Mouse (Mus musculus): ENCODE measurements around the gene Smim14. TPM values are rescaled to one million over a fixed set of nuclear protein-coding genes. Genes with fewer than 3 reads are reported as not detected.
A peak's percentile ranks its signal among the peaks of the same experiment; 100 is the strongest.
"Not testable (repeated sequence)": the region's sequence is repeated elsewhere in the genome, so short reads cannot be mapped to it uniquely, and the experiment has no call there.

Gene Smim14
- polyA plus RNA-seq, 1 experiment from 2014 or later: 57.8 TPM

DNA sequence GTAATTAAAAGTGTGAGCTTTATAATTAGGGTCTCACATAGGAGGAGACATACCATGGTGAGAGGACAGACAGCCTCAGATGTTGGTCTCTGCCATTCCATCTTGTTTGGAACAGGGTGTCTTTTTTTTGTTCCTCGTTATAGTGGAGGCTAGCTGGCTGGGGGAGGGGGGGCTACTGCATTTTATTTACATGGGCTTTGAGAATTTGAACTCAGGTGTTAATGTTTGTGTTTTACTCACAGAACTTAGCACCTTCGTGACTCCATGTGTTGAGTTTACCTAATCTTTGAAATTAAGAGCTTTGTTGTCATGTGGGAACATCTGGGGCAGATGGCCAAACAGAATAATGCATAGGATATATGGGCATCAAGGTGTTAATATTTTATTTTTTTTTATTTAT, 7.6 kb upstream of the Smim14 start:
- Histone ChIP-seq H3K27me3 (ENCODE audit: control insufficient read depth, insufficient read depth, low read depth, low read length) (no peaks in the 10 kb centered on the region), H3K4me3 (ENCODE audit: low read depth, low read length) (no peak overlapping the region), H3K4me1 (ENCODE audit: control insufficient read depth, low read depth, low read length) (peaks cover 8% of the 10 kb centered on the region), H3K9me3 (replicated peaks; ENCODE audit: control insufficient read depth, low read length) (no peaks in the 10 kb centered on the region), H3K9ac (ENCODE audit: low read depth, low read length) (no peak overlapping the region), H3K4me2 (ENCODE audit: low read depth, low read length) (no peak overlapping the region), H3K27ac (ENCODE audit: low read length) (no peak overlapping the region), H3K36me3 (ENCODE audit: control insufficient read depth, insufficient read depth) (peaks cover 3% of the 10 kb centered on the region; the same call in 1 of the 2 replicates)
- 85% methylated on average over 2 of the region's 2 CpGs for whole genome bisulfite sequencing (ENCODE audit: insufficient replicate concordance)
- ATAC-seq (ENCODE audit: low read depth): no peak

GRCm38 (mm10) chr5:65543491-65543890, 6.5 kb upstream of the Smim14 start:
- H3K4me2 ChIP-seq (ENCODE audit: low read depth, low read length): no peak overlapping the region
- no peak for ATAC-seq (ENCODE audit: low read depth)
- 41% methylated on average over 1 of the region's 1 CpGs for WGBS (ENCODE audit: insufficient replicate concordance)
- peaks cover 14% of the 10 kb centered on the region for H3K4me1 ChIP-seq (ENCODE audit: control insufficient read depth, low read depth, low read length)
- H3K4me3 ChIP-seq (ENCODE audit: low read depth, low read length): no peak overlapping the region
- no peak overlapping the region for H3K9ac ChIP-seq (ENCODE audit: low read depth, low read length)
- no peaks in the 10 kb centered on the region for H3K36me3 ChIP-seq (ENCODE audit: control insufficient read depth, insufficient read depth)
- H3K9me3 ChIP-seq (replicated peaks; ENCODE audit: control insufficient read depth, low read length): no peaks in the 10 kb centered on the region
- H3K27ac ChIP-seq (ENCODE audit: low read length): no peak overlapping the region
- H3K27me3 ChIP-seq (ENCODE audit: control insufficient read depth, insufficient read depth, low read depth, low read length): no peaks in the 10 kb centered on the region

GRCm38 (mm10) chr5:65541889-65542288, 4.9 kb upstream of the Smim14 start:
- Histone ChIP-seq H3K9ac (ENCODE audit: low read depth, low read length) (no peak overlapping the region), H3K36me3 (ENCODE audit: control insufficient read depth, insufficient read depth) (no peaks in the 10 kb centered on the region), H3K4me1 (ENCODE audit: control insufficient read depth, low read depth, low read length) (peaks cover 14% of the 10 kb centered on the region), H3K4me3 (ENCODE audit: low read depth, low read length) (no peak overlapping the region), H3K9me3 (replicated peaks; ENCODE audit: control insufficient read depth, low read length) (no peaks in the 10 kb centered on the region), H3K27me3 (ENCODE audit: control insufficient read depth, insufficient read depth, low read depth, low read length) (no peaks in the 10 kb centered on the region), H3K27ac (ENCODE audit: low read length) (no peak overlapping the region), H3K4me2 (ENCODE audit: low read depth, low read length) (no peak overlapping the region)
- WGBS (ENCODE audit: insufficient replicate concordance): 84% methylated on average over 3 of the region's 3 CpGs
- no peak for ATAC-seq (ENCODE audit: low read depth)

- H3K4me3 ChIP-seq (ENCODE audit: low read depth, low read length): no peak overlapping the region
- H3K9ac ChIP-seq (ENCODE audit: low read depth, low read length): no peak overlapping the region
- 74% methylated on average over 3 of the region's 3 CpGs for WGBS (ENCODE audit: insufficient replicate concordance)
- H3K4me1 ChIP-seq (ENCODE audit: control insufficient read depth, low read depth, low read length): peaks cover 16% of the 10 kb centered on the region
- no peaks in the 10 kb centered on the region for H3K27me3 ChIP-seq (ENCODE audit: control insufficient read depth, insufficient read depth, low read depth, low read length)
- no peak for ATAC-seq (ENCODE audit: low read depth)
- no peaks in the 10 kb centered on the region for H3K9me3 ChIP-seq (replicated peaks; ENCODE audit: control insufficient read depth, low read length)
- H3K27ac ChIP-seq (ENCODE audit: low read length): no peak overlapping the region
- no peak overlapping the region for H3K4me2 ChIP-seq (ENCODE audit: low read depth, low read length)
- no peaks in the 10 kb centered on the region for H3K36me3 ChIP-seq (ENCODE audit: control insufficient read depth, insufficient read depth)
Observed at GRCm38 (mm10) chr5:65539786-65540185, 2.8 kb upstream of the Smim14 start.

DNA sequence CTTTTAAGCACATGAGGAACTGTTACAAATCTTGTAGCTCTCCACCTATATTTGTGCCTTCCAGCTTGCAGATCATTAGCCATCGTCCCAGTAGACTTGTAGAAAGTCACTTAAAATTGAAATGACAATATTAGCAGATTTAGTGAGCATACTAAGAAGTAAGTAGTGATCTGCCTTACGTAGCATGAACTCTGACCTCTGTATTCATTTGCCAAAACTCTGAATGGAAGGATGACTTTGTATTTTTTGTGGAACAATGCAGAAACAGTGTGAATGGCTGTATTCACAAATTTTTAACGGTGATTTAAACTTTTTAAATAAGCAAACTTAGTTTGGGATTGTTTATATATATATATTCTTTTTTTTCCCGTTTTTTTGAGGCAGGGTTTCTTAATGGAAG, 1.8 kb upstream of the Smim14 start:
- Histone ChIP-seq H3K27ac (ENCODE audit: low read length) (no peak overlapping the region), H3K4me1 (ENCODE audit: control insufficient read depth, low read depth, low read length) (peaks cover 16% of the 10 kb centered on the region), H3K27me3 (ENCODE audit: control insufficient read depth, insufficient read depth, low read depth, low read length) (no peaks in the 10 kb centered on the region), H3K9me3 (replicated peaks; ENCODE audit: control insufficient read depth, low read length) (no peaks in the 10 kb centered on the region), H3K4me3 (ENCODE audit: low read depth, low read length) (peak overlapping the region; percentile 48), H3K4me2 (ENCODE audit: low read depth, low read length) (peak overlapping the region; percentile 76), H3K9ac (ENCODE audit: low read depth, low read length) (peak overlapping the region; percentile 51), H3K36me3 (ENCODE audit: control insufficient read depth, insufficient read depth) (no peaks in the 10 kb centered on the region)
- WGBS (ENCODE audit: insufficient replicate concordance): 25% methylated on average over 4 of the region's 4 CpGs
- ATAC-seq (ENCODE audit: low read depth): no peak

DNA sequence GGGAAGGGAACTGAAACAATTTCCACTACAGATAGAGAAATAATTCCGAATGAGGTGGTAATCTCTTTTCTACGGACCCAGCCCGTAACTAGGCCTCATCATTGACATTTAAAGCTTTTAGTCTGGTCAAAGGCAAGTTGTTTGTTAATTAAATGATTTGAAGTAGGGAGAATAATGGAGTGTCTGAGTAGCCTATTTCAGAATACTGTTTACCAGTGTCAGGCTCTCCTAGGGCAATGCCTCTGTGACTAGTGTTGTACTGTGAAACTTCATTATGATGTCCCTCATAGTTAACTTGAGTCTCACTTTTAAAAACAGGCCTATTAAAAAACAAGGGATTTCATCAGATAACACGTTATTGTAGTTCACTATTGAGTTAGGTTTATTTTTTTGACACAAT, 1.1 kb upstream of the Smim14 start:
- no peaks in the 10 kb centered on the region for H3K9me3 ChIP-seq (replicated peaks; ENCODE audit: control insufficient read depth, low read length)
- peak overlapping the region; percentile 90 for H3K4me2 ChIP-seq (ENCODE audit: low read depth, low read length)
- WGBS (ENCODE audit: insufficient replicate concordance): 0% methylated on average over 4 of the region's 4 CpGs
- no peaks in the 10 kb centered on the region for H3K36me3 ChIP-seq (ENCODE audit: control insufficient read depth, insufficient read depth)
- H3K4me3 ChIP-seq (ENCODE audit: low read depth, low read length): peak overlapping the region; percentile 98
- H3K27me3 ChIP-seq (ENCODE audit: control insufficient read depth, insufficient read depth, low read depth, low read length): no peaks in the 10 kb centered on the region
- peak overlapping the region; percentile 96 for H3K27ac ChIP-seq (ENCODE audit: low read length)
- peaks cover 16% of the 10 kb centered on the region for H3K4me1 ChIP-seq (ENCODE audit: control insufficient read depth, low read depth, low read length)
- ATAC-seq (ENCODE audit: low read depth): no peak
- peak overlapping the region; percentile 99 for H3K9ac ChIP-seq (ENCODE audit: low read depth, low read length)

DNA sequence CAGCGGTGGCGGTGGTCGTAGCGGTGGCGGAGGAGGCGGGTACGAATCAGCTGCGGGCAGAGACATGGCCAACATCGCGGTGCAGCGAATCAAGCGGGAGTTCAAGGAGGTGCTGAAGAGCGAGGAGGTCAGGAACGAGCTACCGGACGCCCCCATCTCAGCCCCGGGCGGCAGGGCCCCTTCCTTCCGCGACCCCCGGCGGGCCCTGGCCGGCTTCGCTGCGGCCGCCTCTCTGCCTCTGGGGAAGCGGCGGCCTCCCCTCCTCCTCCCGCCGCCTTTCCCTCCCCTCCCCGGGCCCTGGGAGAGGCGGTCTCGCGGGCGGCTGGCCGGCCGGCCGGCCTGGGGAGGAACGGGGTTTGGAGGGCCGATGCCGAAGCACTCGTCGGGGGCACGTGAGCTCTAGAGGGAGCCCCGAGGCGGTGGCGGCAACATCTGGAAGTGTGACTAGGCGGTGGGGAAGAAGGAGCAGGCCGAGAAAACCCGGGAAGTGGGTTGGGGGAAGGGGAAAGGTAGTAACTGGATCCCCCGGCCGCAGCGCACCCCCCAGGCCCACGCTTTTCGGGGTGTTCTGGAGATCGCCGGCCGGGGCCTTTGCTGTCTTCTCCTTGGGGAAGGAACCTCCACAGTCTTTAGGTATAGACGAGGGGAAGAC, 562 bp upstream of the Smim14 start:
- peak overlapping the region; percentile 96 for H3K27ac ChIP-seq (ENCODE audit: low read length)
- peaks cover 16% of the 10 kb centered on the region for H3K4me1 ChIP-seq (ENCODE audit: control insufficient read depth, low read depth, low read length)
- H3K4me2 ChIP-seq (ENCODE audit: low read depth, low read length): peak overlapping the region; percentile 90
- no peaks in the 10 kb centered on the region for H3K36me3 ChIP-seq (ENCODE audit: control insufficient read depth, insufficient read depth)
- peak overlapping the region; percentile 99 for H3K9ac ChIP-seq (ENCODE audit: low read depth, low read length)
- peak overlapping the region; percentile 98 for H3K4me3 ChIP-seq (ENCODE audit: low read depth, low read length)
- H3K9me3 ChIP-seq (replicated peaks; ENCODE audit: control insufficient read depth, low read length): no peaks in the 10 kb centered on the region
- WGBS (ENCODE audit: insufficient replicate concordance): under 1% methylated on average over 44 of the region's 59 CpGs
- ATAC-seq (ENCODE audit: low read depth): peak; percentile 68
- H3K27me3 ChIP-seq (ENCODE audit: control insufficient read depth, insufficient read depth, low read depth, low read length): no peaks in the 10 kb centered on the region

DNA sequence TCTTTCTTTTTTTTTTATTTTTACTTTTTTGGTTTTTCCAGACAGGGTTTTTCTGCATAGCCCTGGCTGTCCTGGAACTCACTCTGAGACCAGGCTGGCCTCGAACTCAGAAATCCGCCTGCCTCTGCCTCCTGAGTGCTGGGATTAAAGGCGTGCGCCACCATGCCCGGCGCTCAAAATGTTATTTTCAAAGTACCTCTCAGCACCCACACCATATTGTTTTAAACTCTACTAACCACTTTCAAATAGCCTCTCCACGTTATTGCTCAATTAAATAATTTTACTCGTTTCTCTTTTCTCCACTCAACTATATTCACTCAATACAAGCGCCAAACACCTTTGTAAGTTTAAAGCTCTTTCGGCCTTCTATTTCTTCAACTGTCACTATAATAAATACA, 917 bp downstream of the Smim14 start:
- WGBS (ENCODE audit: insufficient replicate concordance): 75% methylated on average over 10 of the region's 10 CpGs
- Histone ChIP-seq H3K4me1 (ENCODE audit: control insufficient read depth, low read depth, low read length) (peaks cover 14% of the 10 kb centered on the region), H3K27ac (ENCODE audit: low read length) (peak overlapping the region; percentile 96), H3K9ac (ENCODE audit: low read depth, low read length) (peak overlapping the region; percentile 99), H3K4me3 (ENCODE audit: low read depth, low read length) (peak overlapping the region; percentile 98), H3K4me2 (ENCODE audit: low read depth, low read length) (peak overlapping the region; percentile 90)
- not testable (repeated sequence) for H3K27me3 ChIP-seq (ENCODE audit: control insufficient read depth, insufficient read depth, low read depth, low read length); ATAC-seq (ENCODE audit: low read depth); H3K9me3 ChIP-seq (replicated peaks; ENCODE audit: control insufficient read depth, low read length); H3K36me3 ChIP-seq (ENCODE audit: control insufficient read depth, insufficient read depth)

DNA sequence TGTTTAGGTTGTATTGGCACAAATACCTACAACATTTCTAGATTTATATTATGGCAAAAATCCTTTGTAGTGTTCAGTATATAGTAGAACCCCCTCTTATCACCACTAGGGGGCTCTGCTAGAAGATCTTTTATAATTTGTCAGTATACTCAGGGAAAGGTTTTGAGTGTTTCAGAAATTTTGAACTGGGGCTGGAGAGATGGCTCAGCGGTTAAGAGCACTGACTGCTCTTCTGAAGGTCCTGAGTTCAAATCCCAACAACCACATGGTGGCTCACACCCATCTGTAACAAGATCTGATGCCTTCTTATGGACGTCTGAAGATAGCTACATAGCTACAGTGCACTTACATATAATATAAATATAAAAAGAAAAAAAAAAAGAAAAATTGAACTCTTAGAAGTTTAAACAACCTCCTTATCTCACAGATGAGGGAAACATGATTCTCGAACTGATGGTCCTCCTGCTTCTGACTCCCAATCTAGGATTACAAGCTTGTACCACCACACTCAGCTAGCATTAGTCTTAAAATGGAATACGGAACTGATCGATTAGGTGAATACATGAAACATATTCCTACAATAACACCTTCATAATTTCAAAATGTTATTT, 1.4 kb downstream of the Smim14 start:
- no peaks in the 10 kb centered on the region for H3K36me3 ChIP-seq (ENCODE audit: control insufficient read depth, insufficient read depth)
- WGBS (ENCODE audit: insufficient replicate concordance): 47% methylated on average over 5 of the region's 5 CpGs
- H3K4me3 ChIP-seq (ENCODE audit: low read depth, low read length): no peak overlapping the region
- H3K9me3 ChIP-seq (replicated peaks; ENCODE audit: control insufficient read depth, low read length): no peaks in the 10 kb centered on the region
- H3K9ac ChIP-seq (ENCODE audit: low read depth, low read length): no peak overlapping the region
- H3K4me1 ChIP-seq (ENCODE audit: control insufficient read depth, low read depth, low read length): peaks cover 14% of the 10 kb centered on the region
- no peak for ATAC-seq (ENCODE audit: low read depth)
- H3K27me3 ChIP-seq (ENCODE audit: control insufficient read depth, insufficient read depth, low read depth, low read length): no peaks in the 10 kb centered on the region
- H3K27ac ChIP-seq (ENCODE audit: low read length): no peak overlapping the region
- peak overlapping the region; percentile 90 for H3K4me2 ChIP-seq (ENCODE audit: low read depth, low read length)

Data from liver, embryonic 16.5 days (tissue).